Mouse (Mus musculus): ENCODE measurements around the gene Mettl23. TPM values are rescaled to one million over a fixed set of nuclear protein-coding genes. Genes with fewer than 3 reads are reported as not detected.

Mettl23 gene
- polyA plus RNA-seq, 2 experiments = 17.5 to 37.1 TPM

DNA sequence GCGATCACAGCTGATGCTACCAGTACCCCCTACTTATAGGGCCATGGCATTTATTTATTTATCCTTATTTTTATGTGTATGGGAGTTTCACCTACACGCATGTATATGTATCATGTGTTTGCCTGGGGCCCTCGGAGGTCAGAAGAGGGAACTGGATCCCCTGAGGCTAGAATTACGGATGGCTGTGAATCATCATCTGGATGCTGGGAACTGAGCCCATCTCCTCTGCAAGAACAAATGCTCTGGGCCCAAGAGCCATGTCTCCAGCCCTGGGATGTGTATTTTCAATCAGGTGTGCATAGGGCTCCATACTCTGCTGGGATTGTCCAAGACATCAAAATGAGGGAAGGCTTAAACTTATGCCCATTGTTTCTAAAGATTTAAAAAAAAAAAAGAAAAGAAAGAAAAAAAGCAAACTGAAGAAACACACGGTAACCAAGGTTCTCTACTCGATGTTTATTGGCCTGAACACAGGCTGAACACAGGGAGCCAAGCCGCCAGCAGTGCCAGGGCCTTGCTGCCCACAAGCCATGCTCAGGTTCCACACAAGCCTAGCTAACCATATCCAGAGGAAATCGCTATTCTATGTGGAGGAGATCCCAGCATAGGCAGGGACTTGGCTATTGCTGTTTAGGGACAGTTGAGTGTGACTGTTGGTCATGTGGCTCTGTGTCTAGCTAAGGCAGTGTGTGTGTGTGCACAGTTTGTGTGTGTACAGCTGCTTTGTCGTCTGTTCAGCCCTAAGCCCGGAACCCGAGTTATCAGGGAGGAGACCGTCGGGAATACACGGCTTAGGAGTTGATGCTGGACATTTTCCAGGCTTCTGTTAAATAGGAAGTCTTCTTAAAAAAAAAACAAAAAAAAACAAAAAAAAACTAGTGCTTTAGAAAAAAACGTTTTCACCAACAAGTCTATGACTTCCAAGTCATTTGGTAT lies 36.7 kb upstream of the Mettl23 start:
- Histone ChIP-seq H3K4me3 (ENCODE audit: insufficient read depth in 1 of 2, low read depth in 2 of 2, low read length in 2 of 2) (no peak overlapping the region), H3K36me3 (replicated peaks; ENCODE audit: control insufficient read depth, insufficient read depth, low read depth) (no peaks in the 10 kb centered on the region), H3K27me3 (ENCODE audit: control insufficient read depth, insufficient read depth, low read length) (no peaks in the 10 kb centered on the region), H3K9ac (replicated peaks) (no peak overlapping the region), H3K4me1 (replicated peaks; ENCODE audit: control insufficient read depth in 2 of 2, insufficient read depth in 2 of 2, low read length in 1 of 2) (no peaks in the 10 kb centered on the region), H3K27ac (no peak overlapping the region), H3K4me2 (ENCODE audit: low read depth) (no peak overlapping the region), H3K9me3 (ENCODE audit: control insufficient read depth, low read length) (no peaks in the 10 kb centered on the region)
- DNase-seq (ENCODE audit: low read depth in 3 of 3, low spot score in 3 of 3) = no peak
- 67% methylated on average over 15 of the region's 15 CpGs for WGBS (ENCODE audit: insufficient replicate concordance)
- ATAC-seq (ENCODE audit: insufficient read depth) = no peak
- TF ChIP-seq CTCF (IDR thresholded peaks at IDR 0.05; ENCODE audit: low read depth) (no peak), EP300 (IDR thresholded peaks at IDR 0.05; ENCODE audit: low read depth) (no peak)

DNA sequence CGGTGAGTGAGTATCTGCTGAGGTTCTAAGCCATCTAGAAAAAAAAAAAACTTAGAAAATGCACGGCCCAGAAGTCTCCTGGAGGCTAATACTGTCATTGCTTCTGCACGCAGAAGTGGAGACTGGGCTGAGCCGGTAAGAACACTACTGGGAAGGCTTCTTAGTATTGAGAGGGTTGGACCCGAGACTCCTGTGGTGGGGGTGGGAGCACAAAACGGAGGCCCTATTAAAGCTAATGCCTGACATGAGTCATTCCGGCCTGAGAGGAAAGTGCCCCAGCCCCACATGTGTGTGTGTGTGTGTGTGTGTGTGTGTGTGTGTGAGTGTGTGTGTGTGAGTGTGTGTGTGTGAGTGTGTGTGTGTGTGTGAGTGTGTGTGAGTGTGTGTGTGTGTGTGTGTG lies 36.0 kb upstream of the Mettl23 start:
- H3K36me3 ChIP-seq (replicated peaks; ENCODE audit: control insufficient read depth, insufficient read depth, low read depth) = no peaks in the 10 kb centered on the region
- WGBS (ENCODE audit: insufficient replicate concordance) = 56% methylated on average over 7 of the region's 7 CpGs

DNA sequence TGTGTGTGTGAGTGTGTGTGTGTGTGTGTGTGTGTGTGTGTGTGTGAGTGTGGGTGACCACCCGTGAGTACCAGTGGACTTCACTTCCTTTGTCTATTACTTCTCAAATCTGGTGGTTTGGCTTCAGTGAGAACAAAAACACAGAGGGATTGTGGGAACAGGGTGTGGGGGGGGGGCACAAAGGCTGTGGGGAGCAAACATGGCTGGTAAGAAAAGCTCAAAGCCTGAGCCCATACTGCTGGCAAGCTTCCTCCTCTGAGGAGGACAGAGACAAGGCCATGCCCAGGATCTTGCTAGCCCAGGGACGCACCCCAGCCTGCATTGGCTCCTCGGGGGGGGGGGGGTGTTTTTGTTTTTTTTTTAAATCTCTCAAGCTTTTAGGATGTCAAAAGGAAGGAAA lies 35.6 kb upstream of the Mettl23 start:
- Histone ChIP-seq H3K9me3 (ENCODE audit: control insufficient read depth, low read length) (no peaks in the 10 kb centered on the region), H3K27ac (no peak overlapping the region), H3K4me3 (ENCODE audit: insufficient read depth in 1 of 2, low read depth in 2 of 2, low read length in 2 of 2) (no peak overlapping the region), H3K27me3 (ENCODE audit: control insufficient read depth, insufficient read depth, low read length) (no peaks in the 10 kb centered on the region), H3K36me3 (replicated peaks; ENCODE audit: control insufficient read depth, insufficient read depth, low read depth) (no peaks in the 10 kb centered on the region), H3K9ac (replicated peaks) (no peak overlapping the region), H3K4me2 (ENCODE audit: low read depth) (no peak overlapping the region), H3K4me1 (replicated peaks; ENCODE audit: control insufficient read depth in 2 of 2, insufficient read depth in 2 of 2, low read length in 1 of 2) (no peaks in the 10 kb centered on the region)
- DNase-seq (ENCODE audit: low read depth in 3 of 3, low spot score in 3 of 3) (no peak), ATAC-seq (ENCODE audit: insufficient read depth) (no peak)
- WGBS (ENCODE audit: insufficient replicate concordance) = 47% methylated on average over 3 of the region's 3 CpGs
- no peak for TF ChIP-seq CTCF (IDR thresholded peaks at IDR 0.05; ENCODE audit: low read depth)
- no peak for TF ChIP-seq EP300 (IDR thresholded peaks at IDR 0.05; ENCODE audit: low read depth)

More for the DNA sequence above, 36.0 kb upstream of the Mettl23 start:
- no peak overlapping the region for H3K27ac ChIP-seq
- TF ChIP-seq EP300 (IDR thresholded peaks at IDR 0.05; ENCODE audit: low read depth) = no peak
- TF ChIP-seq CTCF (IDR thresholded peaks at IDR 0.05; ENCODE audit: low read depth) = no peak
- no peak for DNase-seq (ENCODE audit: low read depth in 3 of 3, low spot score in 3 of 3)
- no peak for ATAC-seq (ENCODE audit: insufficient read depth)
- no peak overlapping the region for H3K9ac ChIP-seq (replicated peaks)
- H3K4me2 ChIP-seq (ENCODE audit: low read depth) = no peak overlapping the region
- H3K27me3 ChIP-seq (ENCODE audit: control insufficient read depth, insufficient read depth, low read length) = no peaks in the 10 kb centered on the region
- no peaks in the 10 kb centered on the region for H3K4me1 ChIP-seq (replicated peaks; ENCODE audit: control insufficient read depth in 2 of 2, insufficient read depth in 2 of 2, low read length in 1 of 2)
- no peaks in the 10 kb centered on the region for H3K9me3 ChIP-seq (ENCODE audit: control insufficient read depth, low read length)
- H3K4me3 ChIP-seq (ENCODE audit: insufficient read depth in 1 of 2, low read depth in 2 of 2, low read length in 2 of 2) = no peak overlapping the region

DNA sequence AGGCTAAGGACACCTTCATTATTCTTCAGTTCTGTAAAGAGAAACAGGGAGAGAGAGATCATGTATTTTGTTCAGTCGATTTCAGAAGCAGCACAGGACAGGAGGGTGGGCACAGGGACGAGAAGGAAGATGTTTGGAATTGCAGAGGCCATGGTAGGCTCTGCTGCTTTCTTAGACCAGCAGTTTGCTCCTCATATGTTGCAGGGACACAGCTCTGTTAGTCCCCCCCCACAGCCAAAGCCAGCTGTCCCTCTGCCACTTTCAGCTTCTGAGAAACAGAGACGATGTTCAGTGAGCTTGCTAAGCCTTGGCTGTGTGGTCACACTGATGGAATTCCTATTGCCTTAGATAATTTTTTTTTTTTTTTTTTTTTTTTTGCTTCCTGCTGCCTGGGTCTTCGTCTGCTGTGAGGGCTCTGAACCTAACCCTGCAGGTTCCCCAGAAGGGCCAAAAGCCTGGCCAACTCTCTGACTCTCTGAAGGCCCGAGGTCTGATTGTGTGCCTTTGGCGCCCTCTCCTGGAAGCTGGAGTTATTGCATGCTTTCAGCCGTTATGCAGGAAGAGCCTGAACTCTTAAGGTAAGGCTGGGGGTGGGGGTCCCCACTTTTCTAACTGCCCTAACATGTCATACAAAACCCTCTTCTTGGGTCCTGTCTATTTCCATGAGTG lies 35.0 kb upstream of the Mettl23 start:
- Histone ChIP-seq H3K9ac (replicated peaks) (no peak overlapping the region), H3K4me3 (ENCODE audit: insufficient read depth in 1 of 2, low read depth in 2 of 2, low read length in 2 of 2) (no peak overlapping the region), H3K4me1 (replicated peaks; ENCODE audit: control insufficient read depth in 2 of 2, insufficient read depth in 2 of 2, low read length in 1 of 2) (no peaks in the 10 kb centered on the region), H3K27ac (no peak overlapping the region), H3K27me3 (ENCODE audit: control insufficient read depth, insufficient read depth, low read length) (no peaks in the 10 kb centered on the region), H3K9me3 (ENCODE audit: control insufficient read depth, low read length) (no peaks in the 10 kb centered on the region), H3K4me2 (ENCODE audit: low read depth) (no peak overlapping the region), H3K36me3 (replicated peaks; ENCODE audit: control insufficient read depth, insufficient read depth, low read depth) (no peaks in the 10 kb centered on the region)
- DNase-seq (ENCODE audit: low read depth in 3 of 3, low spot score in 3 of 3) (peak; percentile 46 to 57 (median 47)), ATAC-seq (ENCODE audit: insufficient read depth) (no peak)
- 31% methylated on average over 7 of the region's 7 CpGs for WGBS (ENCODE audit: insufficient replicate concordance)
- TF ChIP-seq CTCF (IDR thresholded peaks at IDR 0.05; ENCODE audit: low read depth) (peak; percentile 92), EP300 (IDR thresholded peaks at IDR 0.05; ENCODE audit: low read depth) (no peak)

GRCm38 (mm10) chr11:116808811-116809395 lies 34.2 kb upstream of the Mettl23 start:
- Histone ChIP-seq H3K36me3 (replicated peaks; ENCODE audit: control insufficient read depth, insufficient read depth, low read depth) (no peaks in the 10 kb centered on the region), H3K4me3 (ENCODE audit: insufficient read depth in 1 of 2, low read depth in 2 of 2, low read length in 2 of 2) (no peak overlapping the region), H3K9me3 (ENCODE audit: control insufficient read depth, low read length) (no peaks in the 10 kb centered on the region), H3K27ac (no peak overlapping the region), H3K4me2 (ENCODE audit: low read depth) (no peak overlapping the region), H3K27me3 (ENCODE audit: control insufficient read depth, insufficient read depth, low read length) (no peaks in the 10 kb centered on the region), H3K9ac (replicated peaks) (no peak overlapping the region), H3K4me1 (replicated peaks; ENCODE audit: control insufficient read depth in 2 of 2, insufficient read depth in 2 of 2, low read length in 1 of 2) (no peaks in the 10 kb centered on the region)
- ATAC-seq (ENCODE audit: insufficient read depth) (no peak), DNase-seq (ENCODE audit: low read depth in 3 of 3, low spot score in 3 of 3) (no peak)
- TF ChIP-seq EP300 (IDR thresholded peaks at IDR 0.05; ENCODE audit: low read depth) (no peak), CTCF (IDR thresholded peaks at IDR 0.05; ENCODE audit: low read depth) (no peak)
- 76% methylated on average over 11 of the region's 11 CpGs for WGBS (ENCODE audit: insufficient replicate concordance)

Measured in liver, embryonic 14.5 days (tissue).